Comparison of ENCODE assay signal across 8 mouse cellular contexts in genomic region chr16:22655812-22656211, GRCm38 (mm10). TPM values are rescaled to one million over a fixed set of nuclear protein-coding genes. Genes with fewer than 3 reads are reported as not detected.
DNase-seq lines count a peak whose midpoint lies in the region; ATAC-seq lines count a peak whose summit lies in the region.

No protein-coding gene starts in this region.

- ATAC-seq in liver, embryonic 11.5 days (replicated peaks; ENCODE audit: low FRiP score): no peak
- ATAC-seq in embryonic facial prominence, embryonic 11.5 days (replicated peaks; ENCODE audit: insufficient number of reproducible peaks, low FRiP score, low TSS enrichment, low read depth): no peak
- ATAC-seq in liver, embryonic 13.5 days (ENCODE audit: low read depth): no peak

- H3K4me1 ChIP-seq in liver, embryonic 11.5 days (replicated peaks; ENCODE audit: control insufficient read depth, insufficient read depth, low read length): peaks cover 5% of the 10 kb centered on the region; the same call in 1 of the 2 replicates
- H3K4me1 ChIP-seq in embryonic facial prominence, embryonic 11.5 days (ENCODE audit: control insufficient read depth, insufficient read depth, low read length): no peaks in the 10 kb centered on the region; the same call in 1 of the 2 replicates
- peaks cover 7% of the 10 kb centered on the region for H3K4me1 ChIP-seq in liver, embryonic 13.5 days (replicated peaks)

- no peak overlapping the region for H3K9ac ChIP-seq in liver, embryonic 11.5 days (ENCODE audit: low read depth, low read length)
- no peak overlapping the region for H3K9ac ChIP-seq in embryonic facial prominence, embryonic 11.5 days (replicated peaks; ENCODE audit: low read length)
- H3K9ac ChIP-seq in liver, embryonic 13.5 days: no peak overlapping the region

- peaks cover 25% of the 10 kb centered on the region for H3K27me3 ChIP-seq in liver, embryonic 11.5 days (replicated peaks; ENCODE audit: control insufficient read depth, insufficient read depth, low read length)
- peaks cover 26% of the 10 kb centered on the region for H3K27me3 ChIP-seq in embryonic facial prominence, embryonic 11.5 days (ENCODE audit: control insufficient read depth, insufficient read depth, low read length)
- peaks cover 36% of the 10 kb centered on the region for H3K27me3 ChIP-seq in liver, embryonic 13.5 days

- no peak overlapping the region for H3K27ac ChIP-seq in liver, embryonic 11.5 days (ENCODE audit: low read depth, low read length)
- no peak overlapping the region for H3K27ac ChIP-seq in embryonic facial prominence, embryonic 11.5 days (replicated peaks; ENCODE audit: low read depth, low read length)
- no peak overlapping the region; the same call in 1 of the 2 replicates for H3K27ac ChIP-seq in liver, embryonic 13.5 days

- H3K4me2 ChIP-seq in liver, embryonic 11.5 days: peak overlapping the region; percentile 75
- no peak overlapping the region for H3K4me2 ChIP-seq in embryonic facial prominence, embryonic 11.5 days (ENCODE audit: low read depth, low read length)
- H3K4me2 ChIP-seq in liver, embryonic 13.5 days: peak overlapping the region; percentile 64

- whole genome bisulfite sequencing in liver, embryonic 11.5 days: 13% methylated on average over 11 of the region's 11 CpGs
- WGBS in embryonic facial prominence, embryonic 11.5 days: 10% methylated on average over 11 of the region's 11 CpGs
- 14% methylated on average over 11 of the region's 11 CpGs for WGBS in liver, embryonic 13.5 days (ENCODE audit: insufficient replicate concordance)

- H3K4me3 ChIP-seq in liver, embryonic 11.5 days (ENCODE audit: low read depth, low read length): 0 out of 2 replicates have a peak overlapping the region, but pooled peaks have one; percentile 10
- 0 out of 2 replicates have a peak overlapping the region, but pooled peaks have one; percentile 9 for H3K4me3 ChIP-seq in embryonic facial prominence, embryonic 11.5 days (ENCODE audit: low read depth, low read length)
- peak overlapping the region; percentile 44 for H3K4me3 ChIP-seq in liver, embryonic 13.5 days (replicated peaks)

- no peaks in the 10 kb centered on the region for H3K36me3 ChIP-seq in liver, embryonic 11.5 days (ENCODE audit: control insufficient read depth, insufficient read depth, low read length)
- H3K36me3 ChIP-seq in embryonic facial prominence, embryonic 11.5 days (replicated peaks; ENCODE audit: control insufficient read depth, insufficient read depth, low read depth, low read length): no peaks in the 10 kb centered on the region
- H3K36me3 ChIP-seq in liver, embryonic 13.5 days: no peaks in the 10 kb centered on the region

- no peak for DNase-seq in liver, embryonic 11.5 days (ENCODE audit: low spot score)
- DNase-seq in liver: no peak
- DNase-seq in embryonic facial prominence, embryonic 11.5 days (ENCODE audit: low spot score): no peak
- no peak for DNase-seq in liver, embryonic 13.5 days
- DNase-seq in thymus, postnatal 10 days (ENCODE audit: low spot score in 2 of 2): peak; percentile 22
- no peak for DNase-seq in right cerebral cortex, postnatal 10 days (ENCODE audit: low spot score in 2 of 2)
- DNase-seq in ovary, postnatal 10 days (ENCODE audit: low spot score): no peak
- DNase-seq in embryo, embryonic 10.5 days (ENCODE audit: low spot score): no peak

- H3K9me3 ChIP-seq in liver, embryonic 11.5 days (ENCODE audit: control insufficient read depth, low read length): no peaks in the 10 kb centered on the region
- H3K9me3 ChIP-seq in embryonic facial prominence, embryonic 11.5 days (replicated peaks; ENCODE audit: control insufficient read depth, low read length): no peaks in the 10 kb centered on the region
- no peaks in the 10 kb centered on the region for H3K9me3 ChIP-seq in liver, embryonic 13.5 days (replicated peaks)

RNA-seq across cellular contexts. Expression of gene Dgkg, which starts 1.2 kb away (rescaled TPM):
- 0.86 and 1.2 TPM in 2 replicates for polyA plus RNA-seq in liver, embryonic 11.5 days (2014; fragmentation: Nextera tagmentation; extraction: Ambion mirVana)
- 0.15 and 0.17 TPM in 2 replicates for polyA plus RNA-seq in embryonic facial prominence, embryonic 11.5 days (2014; fragmentation: Nextera tagmentation; extraction: Ambion mirVana)
- polyA plus RNA-seq in liver, embryonic 13.5 days (2015; fragmentation: Nextera tagmentation; extraction: Ambion mirVana): 0.75 and 0.81 TPM in 2 replicates

Comparison
In these comparisons a context has a peak if more than half of its experiments do, and no peak if none do; other contexts are left out.
1. DNase-seq: peak in thymus, postnatal 10 days (2 of 2); none in liver, embryonic 11.5 days (single experiment), liver (single experiment), embryonic facial prominence, embryonic 11.5 days (single experiment), liver, embryonic 13.5 days (single experiment), right cerebral cortex, postnatal 10 days (0 of 2), ovary, postnatal 10 days (single experiment) and embryo, embryonic 10.5 days (single experiment).
2. Peak in every context shown above with its lines, with median percentiles within 50 percentile points of each other: H3K4me3 ChIP-seq.